Mouse (Mus musculus): ENCODE results near the gene Fxyd4.

The Fxyd4 gene

DNA sequence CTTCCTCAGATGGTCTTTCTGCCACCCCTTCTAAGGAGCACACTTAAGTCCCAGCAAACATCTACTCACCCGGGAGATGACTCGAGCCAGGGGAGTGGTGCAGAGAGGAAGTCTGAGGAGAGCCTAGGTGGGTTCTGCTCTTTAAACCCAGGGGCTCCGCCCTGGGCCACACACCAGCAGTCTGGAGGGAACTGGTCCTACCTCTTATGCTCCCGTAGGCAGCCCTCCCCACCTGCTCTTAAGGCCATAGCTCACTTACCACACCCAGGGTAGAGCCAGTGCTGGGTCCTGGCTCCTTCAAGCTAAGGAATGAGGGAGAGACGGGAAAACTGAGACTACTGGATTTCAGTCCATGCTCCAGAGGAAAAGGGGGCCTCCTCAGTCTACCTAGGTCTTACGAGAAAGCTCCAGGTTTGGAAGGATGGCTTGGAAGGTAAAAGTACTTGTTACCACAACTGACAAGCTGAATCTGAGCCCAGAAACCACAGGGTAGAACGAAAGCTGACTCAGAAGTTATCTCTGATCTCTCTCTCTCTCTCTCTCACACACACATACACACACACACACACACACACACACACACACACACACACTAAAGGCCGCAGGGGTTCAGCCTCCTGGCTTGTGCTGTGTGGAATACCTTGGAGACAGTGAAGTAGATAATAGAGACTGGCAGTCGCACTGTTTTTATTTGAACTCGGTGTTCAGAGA lies at the start of gene Fxyd4:
Fxyd4 (minus strand) TSS at position 471 of the 711 bp plus-strand sequence.
- DNase-seq (ENCODE audit: low spot score): no peak

DNA sequence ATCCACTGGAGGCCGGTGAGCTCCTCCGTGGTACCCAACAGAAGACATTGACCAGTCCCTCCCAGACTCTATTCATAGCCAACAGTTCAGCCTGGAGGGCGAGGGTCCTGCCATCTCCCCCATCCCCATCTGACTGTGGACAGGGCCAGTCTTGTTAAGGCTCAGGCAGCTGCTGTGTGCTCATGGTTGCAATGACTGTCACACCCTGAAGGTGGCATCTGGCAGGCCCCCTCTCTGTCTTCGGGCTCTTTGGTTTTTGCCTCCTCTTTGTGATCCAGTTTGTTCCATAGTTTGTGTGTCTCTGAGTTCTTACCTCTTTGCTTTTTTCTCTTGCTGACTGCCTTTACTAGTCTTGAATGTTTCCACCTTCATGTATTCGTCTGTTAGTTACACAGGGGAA lies 49.7 kb upstream of the Fxyd4 start:
- no peak for DNase-seq (ENCODE audit: low spot score)

DNA sequence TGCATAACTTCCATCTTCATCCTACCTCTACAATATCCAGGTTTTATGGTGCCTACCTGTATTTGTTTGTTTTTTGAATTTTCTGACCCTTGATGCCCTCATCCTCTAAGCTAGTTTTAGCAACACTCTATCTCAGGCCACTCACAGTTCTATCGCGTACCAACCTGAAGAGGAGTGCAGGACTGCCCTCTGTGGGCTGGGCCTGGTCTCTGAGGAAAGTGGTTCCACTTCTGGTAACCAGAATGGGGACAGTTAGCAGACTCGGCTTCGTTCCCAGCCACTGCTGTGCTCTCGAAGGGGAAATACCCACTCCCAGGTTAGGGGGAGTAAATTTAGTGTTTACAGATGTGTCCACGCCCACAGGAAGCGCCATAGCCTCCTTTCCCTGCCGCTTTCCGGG lies 29.2 kb upstream of the Fxyd4 start:
- no peak for DNase-seq (ENCODE audit: low spot score)

DNA sequence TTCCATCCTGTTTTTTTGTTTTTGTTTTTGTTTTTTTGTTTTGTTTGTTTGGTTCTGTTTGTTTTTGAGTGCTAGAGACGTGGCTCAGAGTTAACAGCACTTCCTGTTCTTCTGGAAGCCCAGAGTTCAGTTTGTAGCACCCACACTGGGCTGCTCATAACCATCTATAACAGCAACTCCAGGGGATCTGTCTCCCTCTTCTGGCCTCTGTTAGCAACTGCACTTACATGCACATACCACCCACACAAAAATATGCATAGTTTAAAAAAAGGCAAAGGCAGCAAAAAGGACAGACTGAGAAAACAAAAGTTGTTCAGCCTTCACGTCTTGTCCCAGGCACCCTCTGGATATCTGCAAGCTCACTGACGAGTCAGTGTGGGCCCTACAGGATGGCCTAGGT lies 25.7 kb upstream of the Fxyd4 start:
- no peak for DNase-seq (ENCODE audit: low spot score)

DNA sequence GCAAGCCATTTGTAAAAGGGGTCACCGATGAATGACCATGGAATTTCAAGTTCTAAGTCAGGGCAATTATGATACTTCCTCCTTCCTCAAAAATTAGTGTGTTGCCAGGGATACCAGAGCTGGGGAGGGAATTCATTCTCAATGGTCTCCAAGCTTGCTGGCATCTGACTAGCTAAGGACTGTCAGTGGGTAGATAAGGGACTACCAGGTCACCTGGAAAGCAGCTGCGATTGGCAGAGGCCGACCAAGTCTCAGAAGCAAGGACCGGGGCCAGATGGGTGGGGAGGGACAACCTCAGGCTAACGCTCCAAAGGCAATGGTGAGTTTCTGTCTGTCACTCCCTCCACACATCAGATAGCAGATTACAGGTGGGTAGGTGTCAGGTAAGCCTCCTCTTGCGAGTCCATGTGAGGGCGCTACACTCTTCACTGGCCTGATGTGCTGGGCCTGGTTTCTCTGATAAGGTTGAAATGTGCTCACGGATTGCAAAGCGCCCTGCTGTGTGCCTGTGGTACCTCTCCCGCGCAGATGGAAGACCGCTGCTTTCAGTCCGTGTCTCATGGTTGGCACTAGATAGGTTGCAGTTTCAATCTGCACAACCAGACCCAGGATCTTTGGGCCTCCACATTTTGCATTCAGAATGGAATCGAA lies 19.5 kb upstream of the Fxyd4 start:
- no peak for DNase-seq (ENCODE audit: low spot score)

DNA sequence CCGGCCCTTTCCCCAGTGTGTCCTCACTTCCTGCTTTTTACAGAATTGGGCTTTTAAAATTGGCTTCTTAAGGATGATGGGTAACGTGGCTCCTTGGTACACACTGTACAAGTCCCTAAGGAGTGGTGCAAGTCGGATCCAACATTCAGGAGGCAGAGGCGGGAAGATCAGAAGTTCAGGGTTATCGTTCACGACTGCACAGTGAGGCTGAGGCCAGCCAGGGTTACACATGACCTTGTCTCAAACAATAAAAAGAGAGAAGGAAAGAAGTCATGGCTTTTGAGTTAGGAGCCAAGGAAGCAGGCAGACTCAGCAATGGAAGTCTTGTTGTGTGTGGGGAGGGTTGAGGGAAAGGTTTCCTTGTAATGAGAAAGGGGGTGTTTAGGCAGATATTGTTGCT lies 18.7 kb upstream of the Fxyd4 start:
- no peak for DNase-seq (ENCODE audit: low spot score)

DNA sequence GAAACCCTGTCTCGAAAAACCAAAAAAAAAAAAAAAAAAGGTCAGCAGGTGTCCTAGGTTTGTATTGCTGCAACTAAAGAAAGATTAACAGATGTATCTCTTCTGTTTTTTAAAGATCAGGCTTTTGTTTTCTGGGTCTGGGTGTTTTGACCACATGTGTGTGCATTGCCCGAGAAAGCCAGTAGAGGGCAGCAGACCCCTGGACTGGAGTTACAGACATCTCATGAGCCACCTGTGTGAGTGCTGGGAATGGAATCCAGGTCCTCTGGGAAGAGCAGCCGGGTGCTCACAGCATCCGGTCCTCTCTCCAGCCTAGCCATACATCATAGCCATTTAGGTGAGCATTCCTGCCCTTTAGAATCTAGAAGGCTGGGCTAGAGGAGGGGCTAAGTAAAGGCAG lies 14.8 kb upstream of the Fxyd4 start:
- DNase-seq (ENCODE audit: low spot score): no peak

DNA sequence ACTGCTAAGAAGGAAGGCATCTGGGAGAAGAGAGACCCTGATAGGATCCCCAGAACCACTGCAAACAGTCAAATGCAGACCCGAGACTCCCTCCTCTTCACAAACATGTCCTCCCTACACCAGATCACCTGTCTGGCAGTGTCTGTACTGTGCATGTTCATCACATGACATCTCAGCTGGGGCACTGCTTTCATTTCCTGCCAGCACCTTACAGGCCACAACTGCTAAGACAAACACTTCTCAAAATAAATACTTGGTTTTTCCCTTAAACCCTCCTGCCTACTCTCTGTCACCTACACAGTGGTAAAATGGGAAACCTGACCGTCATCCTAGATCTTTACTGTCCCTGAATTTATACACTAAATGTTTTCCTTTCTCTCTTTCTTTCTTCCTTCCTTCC lies 6.4 kb upstream of the Fxyd4 start:
- DNase-seq (ENCODE audit: low spot score): no peak

DNA sequence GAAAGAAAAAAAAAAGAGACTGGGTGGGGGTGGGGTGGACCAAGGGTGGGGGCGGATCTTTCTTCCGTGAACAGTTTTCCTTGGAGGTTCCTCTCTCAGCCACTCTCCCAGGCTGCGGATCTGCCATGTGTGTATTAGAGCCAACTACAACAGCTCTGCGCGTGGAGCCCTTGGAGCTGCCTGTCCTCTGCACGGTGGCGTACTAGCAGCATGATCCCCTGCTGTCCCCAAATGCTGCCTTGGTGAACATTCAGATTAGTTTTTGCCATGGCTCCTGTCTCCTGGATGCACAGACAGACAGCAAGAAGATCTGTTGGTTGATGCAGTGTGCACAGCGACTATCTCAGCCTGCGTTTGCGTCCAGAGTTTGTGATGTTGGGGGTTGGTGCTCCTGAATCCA lies 5.3 kb upstream of the Fxyd4 start:
- no peak for DNase-seq (ENCODE audit: low spot score)

DNA sequence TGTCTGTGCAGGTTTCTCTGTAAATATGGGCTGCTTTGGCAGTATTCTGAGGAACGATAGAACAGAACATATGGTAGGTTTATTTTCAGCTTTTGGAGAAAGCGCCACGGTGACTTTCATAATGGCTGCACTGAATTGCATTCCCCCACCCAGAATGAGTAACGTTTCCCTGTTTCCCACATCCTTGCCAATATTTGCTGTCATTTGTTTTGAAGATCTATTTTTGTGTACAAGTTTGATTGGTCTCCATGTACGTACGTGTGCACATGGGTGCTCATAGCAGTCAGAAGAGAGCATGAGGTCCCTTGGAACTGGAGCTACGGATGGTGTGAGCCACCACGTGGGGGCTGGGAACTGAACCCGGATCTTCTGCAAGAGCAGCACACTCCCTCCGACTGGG lies 1.5 kb upstream of the Fxyd4 start:
- DNase-seq (ENCODE audit: low spot score): no peak

DNA sequence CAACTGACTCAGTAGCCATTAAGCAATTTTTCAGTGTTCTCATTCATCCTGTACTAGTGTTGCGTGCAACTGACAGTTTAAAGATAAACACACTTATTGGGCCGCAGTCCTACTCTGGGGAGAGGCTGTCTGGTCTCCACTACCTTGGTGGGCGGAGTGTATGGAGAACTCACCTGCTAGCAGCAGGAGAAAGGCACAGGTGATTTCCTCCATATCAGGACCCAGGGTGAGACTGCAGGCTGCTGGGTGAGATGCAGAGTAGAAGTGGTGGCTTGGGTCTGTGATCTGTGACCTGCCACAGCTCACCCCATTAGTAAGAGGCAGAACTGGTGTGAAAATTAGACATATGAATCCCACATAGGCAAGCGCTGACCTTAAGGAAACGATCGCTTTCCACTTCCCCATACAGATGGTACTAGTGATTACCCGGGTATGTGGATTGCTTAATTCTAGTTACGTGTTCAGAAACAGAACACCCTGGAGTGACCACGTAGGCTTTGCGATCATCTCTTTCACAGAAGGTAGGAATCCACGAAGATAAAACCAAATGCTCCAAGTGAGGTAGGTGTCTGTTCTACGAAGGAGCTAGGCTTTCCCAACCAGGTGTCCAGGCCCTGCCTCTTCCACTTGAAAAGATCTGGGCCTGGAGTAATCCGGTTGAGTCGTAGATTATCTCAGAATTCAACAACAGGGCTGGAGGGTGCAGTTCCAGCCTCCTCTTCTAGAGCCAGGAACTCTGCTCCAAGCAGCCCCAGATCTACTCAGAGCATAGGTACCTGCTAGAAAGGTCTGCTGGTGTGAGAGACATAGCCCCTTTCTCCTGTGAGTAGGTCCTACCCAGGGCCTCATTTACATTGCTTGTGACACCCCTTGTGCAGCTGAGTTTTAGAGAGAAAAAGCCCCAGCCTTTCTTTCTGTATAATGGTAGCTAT lies 1.5 kb downstream of the Fxyd4 start:
- DNase-seq (ENCODE audit: low spot score): no peak

DNA sequence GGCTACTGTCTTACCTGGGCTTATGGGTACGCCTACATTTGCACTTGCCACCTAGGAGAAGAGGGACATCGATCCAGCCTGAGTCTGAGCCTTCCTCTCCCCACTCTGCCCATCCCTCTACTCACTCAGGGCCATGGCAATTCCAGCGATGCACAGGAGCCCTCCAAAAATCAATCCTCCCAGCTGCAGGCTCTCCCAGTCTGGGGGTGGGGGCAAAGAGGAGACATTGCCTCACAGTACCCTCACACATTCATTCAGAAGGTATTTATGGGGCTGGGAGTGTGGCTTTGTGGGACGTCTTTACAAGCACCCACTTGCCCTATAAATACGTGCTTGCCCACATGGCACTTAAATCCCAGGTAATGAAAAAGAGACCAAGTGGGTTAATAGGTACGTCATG lies 3.2 kb downstream of the Fxyd4 start:
- no peak for DNase-seq (ENCODE audit: low spot score)

DNA sequence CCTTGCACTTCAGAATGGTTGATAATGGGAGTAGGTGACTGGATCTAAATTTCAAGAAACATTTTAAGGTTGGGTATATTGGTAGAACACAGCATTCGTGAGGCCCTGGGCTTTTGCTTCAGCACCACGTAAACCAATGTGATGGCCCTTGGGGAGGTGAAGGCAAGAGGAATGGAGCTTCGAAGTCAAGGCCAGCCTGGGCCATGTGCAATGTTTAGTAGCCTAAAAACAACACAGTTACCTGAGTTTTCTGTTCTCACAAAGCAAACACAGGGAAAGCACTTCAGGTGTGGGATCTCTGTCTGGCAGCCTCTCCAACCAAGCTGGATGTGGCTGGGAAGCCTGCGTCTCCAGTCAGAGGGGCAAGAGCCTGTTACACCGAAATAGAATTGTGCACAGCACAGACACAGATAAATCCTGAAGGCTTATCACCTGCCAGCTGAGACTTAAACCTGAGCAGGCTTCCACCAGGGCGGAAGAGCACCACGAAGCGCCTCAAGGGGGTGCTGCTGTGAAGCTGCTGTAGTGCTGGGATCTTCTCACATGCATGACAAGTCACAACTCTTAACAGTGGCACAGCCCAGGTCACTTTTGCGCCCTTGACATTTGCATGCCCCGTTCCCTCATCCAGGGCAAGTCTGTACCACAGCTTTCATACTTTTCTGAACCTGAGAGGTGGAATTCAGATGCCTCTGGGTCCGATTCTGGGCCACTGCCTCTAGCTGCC lies 5.0 kb downstream of the Fxyd4 start:
- DNase-seq (ENCODE audit: low spot score): peak; percentile 33

DNA sequence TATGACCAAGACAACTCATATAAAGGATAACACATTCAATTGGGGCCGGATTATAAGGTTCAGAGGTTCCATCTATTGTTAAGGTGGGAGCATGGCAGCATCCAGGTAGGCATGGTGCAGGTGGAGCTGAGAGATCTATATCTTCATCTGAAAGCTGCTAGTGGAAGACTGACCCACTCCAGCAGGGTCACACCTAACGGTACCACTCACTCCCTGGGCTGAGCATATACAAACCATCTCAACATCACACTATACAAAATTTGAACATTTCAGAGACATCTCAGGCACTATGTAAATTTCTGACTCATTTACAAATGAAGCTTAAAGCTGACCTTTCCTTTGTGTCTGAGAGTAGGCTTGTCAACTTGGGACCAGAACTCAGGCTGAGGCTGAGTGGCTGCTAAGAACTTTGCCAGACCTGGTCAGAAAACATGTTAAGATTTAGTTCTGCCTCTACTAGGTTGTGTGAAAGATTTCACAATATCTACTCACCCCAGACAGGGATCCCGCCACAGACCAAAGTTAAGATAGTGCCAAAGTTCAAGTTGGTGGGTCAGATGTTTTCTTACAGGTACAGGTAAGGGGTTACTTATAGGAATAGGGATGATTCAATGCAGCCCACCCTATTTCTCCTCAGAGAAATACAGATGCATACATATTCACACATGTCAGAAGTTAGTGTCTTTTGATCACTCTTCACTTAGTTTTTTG lies 7.4 kb downstream of the Fxyd4 start:
- DNase-seq (ENCODE audit: low spot score): no peak

DNA sequence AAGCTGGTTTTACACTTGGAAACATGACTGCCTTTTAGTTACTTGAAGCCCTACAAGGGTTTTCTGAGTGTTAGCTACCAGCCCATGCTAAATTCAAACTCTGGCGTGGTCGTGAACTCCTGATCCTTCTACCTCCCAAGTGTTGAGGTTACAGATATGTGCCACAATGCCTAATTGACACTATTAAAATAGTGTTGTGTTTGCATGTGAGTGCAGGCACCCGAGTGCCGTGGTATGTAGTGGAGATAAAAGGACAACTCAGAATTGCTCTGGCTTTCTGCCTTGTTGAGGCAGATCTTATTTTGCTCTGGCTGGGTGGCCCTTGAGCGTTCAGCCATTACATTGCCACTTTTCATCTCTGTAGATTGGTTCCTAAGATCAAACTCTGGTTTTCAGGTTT lies 8.7 kb downstream of the Fxyd4 start:
- DNase-seq (ENCODE audit: low spot score): no peak

DNA sequence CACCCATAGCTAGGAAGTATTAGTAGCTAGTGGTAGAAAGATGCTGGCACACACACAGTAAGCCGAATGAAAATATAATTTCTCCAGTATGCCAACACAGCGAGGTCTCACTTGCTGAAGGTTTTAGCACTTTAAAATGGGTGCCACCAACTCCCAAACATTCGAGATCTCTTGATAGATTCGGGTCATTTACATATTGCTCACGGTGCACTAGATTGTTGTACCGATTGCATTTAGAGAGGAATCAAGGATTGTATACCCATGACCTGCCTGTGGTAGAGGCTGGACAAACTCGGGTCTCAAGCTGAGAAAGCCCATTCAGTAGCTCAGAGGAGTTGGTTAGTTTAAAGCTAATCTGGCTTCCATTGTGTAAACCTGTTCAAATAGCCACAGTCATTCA lies 9.5 kb downstream of the Fxyd4 start:
- DNase-seq (ENCODE audit: low spot score): no peak

DNA sequence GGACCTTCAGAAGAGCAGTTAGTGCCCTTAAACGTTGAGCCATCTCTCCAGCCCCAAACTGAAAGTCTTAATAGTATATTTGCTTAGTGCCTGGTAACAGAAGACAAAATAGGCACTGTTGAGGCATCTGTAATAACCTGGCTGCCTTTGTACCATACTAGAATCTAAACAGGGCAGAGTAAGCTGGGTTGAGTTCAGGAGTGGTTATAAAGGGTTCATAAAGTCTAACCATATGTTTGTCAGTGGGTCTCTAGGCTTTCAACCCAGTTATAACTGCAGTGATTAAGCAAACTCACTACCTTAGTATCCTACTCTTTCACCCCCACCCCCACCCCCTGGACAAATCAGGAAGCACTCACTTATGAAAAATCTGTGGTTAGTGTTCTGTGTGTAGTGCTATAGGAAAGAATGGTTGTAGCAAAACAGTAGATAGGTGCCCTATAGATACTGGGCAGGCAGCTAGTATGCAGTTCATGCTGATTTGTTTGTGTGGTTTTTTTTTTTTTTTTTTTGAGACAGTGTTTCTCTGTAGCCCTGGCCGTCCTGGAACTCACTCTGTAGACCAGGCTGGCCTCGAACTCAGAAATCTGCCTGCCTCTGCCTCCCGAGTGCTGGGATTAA lies 10.5 kb downstream of the Fxyd4 start:
- no peak for DNase-seq (ENCODE audit: low spot score)

DNA sequence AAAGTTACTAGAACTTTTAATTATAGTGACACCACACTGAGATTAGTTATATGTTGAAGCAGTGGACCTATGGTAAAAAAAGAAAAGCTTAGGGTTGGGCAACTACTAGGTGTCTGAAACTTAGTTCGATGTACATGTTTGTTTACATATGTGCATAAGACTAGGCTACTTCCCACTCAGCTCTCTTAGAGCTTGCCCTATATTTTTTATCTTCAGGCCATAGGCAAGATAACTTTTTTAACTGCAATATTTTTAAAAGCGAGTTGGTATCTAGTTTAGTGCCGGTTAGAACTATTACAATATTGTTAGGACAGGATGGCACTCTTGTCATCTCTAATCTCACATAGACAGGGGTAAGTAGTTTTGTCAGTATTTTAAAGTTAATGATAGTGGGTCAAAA lies 15.5 kb downstream of the Fxyd4 start:
- DNase-seq (ENCODE audit: low spot score): no peak

DNA sequence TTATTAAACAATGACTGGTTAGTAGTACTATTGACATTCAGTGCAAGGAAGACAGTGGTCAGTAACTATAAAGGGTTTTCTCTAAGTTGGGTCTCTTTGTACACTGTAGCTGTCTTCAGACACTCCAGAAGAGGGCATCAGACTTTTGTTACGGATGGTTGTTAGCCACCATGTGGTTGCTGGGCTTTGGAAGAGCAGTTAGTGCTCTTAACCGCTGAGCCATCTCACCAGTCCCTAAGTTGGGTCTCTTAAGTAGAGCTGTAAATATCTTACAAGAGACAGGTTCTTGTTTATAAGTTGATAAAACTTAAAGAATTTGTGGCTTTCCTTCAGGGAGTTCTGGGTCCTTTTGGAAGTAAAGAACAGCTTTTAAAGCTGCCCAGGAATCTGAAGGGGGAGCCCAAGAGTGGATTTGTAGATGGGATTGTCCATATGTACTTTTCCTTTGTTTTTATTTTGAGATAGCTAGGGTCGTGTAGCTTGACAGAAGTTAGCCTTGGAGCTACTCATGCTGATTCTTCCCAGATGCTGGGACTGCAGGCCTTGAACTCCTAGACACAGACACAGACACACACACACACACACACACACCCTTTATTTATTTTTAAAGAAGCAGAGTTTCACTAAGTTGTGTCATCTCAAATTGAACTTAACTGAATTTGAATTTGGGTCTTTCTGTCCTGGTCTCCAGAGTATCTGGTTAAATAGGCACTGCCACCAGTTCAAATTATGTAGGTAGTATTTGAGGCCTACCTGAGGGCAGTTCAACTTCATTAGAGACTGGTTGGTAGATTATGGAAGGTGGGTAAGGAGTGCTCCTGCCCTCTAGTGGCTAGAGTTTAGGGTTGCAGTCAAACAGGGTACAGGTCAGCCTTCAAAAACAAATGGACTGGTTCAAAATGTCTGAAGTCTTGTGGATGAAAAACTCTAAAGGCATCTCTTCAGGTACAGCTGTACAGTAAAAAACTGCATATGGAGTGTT lies 16.5 kb downstream of the Fxyd4 start:
- peak; percentile 66 for DNase-seq (ENCODE audit: low spot score)

DNA sequence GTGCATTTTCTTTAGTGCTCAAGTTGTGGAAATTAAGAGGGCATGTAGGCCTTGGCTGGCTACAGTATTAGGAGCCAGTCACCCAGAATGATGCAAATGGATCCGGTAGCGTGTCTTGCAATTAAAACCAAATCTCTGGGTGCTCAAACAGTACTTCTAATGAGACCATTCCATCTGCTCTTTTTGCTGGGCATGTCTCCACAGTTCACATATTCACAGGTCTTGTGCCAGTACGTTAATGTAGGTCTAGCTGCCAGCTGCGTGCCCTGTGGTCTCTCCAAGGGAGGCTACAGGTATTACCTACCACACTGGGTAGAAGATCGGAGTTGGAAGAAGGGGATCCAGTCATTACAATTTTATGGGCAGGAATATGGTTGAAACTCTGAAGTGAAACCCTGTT lies 19.4 kb downstream of the Fxyd4 start:
- no peak for DNase-seq (ENCODE audit: low spot score)

Measured in MN1 (cell line).